Mouse (Mus musculus) lung, adult 2 months (tissue): ENCODE results near the gene Derl2.

Experiments used
- CTCF ChIP-seq: fragments of 200-500 bp; IDR thresholded peaks from 2 replicates; pipeline ENCODE4 v1.5.1; 2011; ENCODE audit warnings: mild to moderate bottlenecking, low read length, control low read depth; ENCODE audit not compliant: insufficient read depth
- POLR2A ChIP-seq: fragments of 200-500 bp; IDR thresholded peaks from 2 replicates; pipeline ENCODE4 v1.6.1; 2011; ENCODE audit warnings: low read depth, mild to moderate bottlenecking, control low read depth, low read length, borderline replicate concordance; ENCODE audit errors: extremely low read depth

DNA sequence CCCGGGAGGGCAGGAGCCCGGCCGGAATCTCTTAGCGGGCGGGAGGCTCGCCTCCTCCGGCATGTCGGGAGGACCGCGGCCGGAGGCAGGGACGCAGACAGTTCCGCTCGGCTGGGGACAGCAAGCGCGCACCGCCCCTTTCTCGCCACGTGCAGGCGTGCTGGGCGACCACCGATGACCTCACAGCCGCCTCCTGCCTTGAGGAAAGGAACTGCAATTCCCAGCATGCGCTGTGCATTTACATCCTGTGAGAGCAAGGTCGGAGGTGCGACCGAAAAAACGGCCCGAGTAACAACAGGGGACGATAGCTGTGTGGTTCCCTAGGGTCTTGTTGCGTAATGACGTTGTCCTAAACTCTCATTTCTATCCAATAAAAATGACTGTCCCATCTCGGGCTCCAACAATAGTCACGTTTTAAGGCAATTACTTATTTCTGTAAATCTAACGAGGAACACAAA lies 15.3 kb downstream of the Derl2 start, which contains the start of gene Dhx33:
- TF ChIP-seq POLR2A (peak; percentile 31; the same call in 1 of the 2 replicates), CTCF (no peak)
